Mouse (Mus musculus) hindbrain, embryonic 11.5 days (tissue): ENCODE measurements around the gene 9930111J21Rik2. TPM values are rescaled to one million over a fixed set of nuclear protein-coding genes. Genes with fewer than 3 reads are reported as not detected.

Experiments used
- polyA plus RNA-seq: library from polyadenylated mRNA; unstranded; fragments of >200 nt; fragmentation: Nextera tagmentation; extraction: Ambion mirVana; gene quantifications from 2 replicates; pipeline ENCODE4 v1.2.1, GENCODE M21; 2014

9930111J21Rik2 gene
- polyA plus RNA-seq, 1 experiment from 2014 or later, result 0.11 TPM

Other genes with a start within 250 kb of the 9930111J21Rik2 start
- gene Trim41, start 233.9 kb downstream of the 9930111J21Rik2 start, polyA plus RNA-seq, result 4.2 and 4.5 TPM in 2 replicates
- 0.56 and 0.77 TPM in 2 replicates for gene Trim7, start 225.1 kb downstream of the 9930111J21Rik2 start, polyA plus RNA-seq
- 5.8 and 7.4 TPM in 2 replicates for gene Gm12184, start 224.6 kb downstream of the 9930111J21Rik2 start, polyA plus RNA-seq
- 1.5 and 2.1 TPM in 2 replicates for gene Irgm1, start 179.6 kb downstream of the 9930111J21Rik2 start, polyA plus RNA-seq
- gene Gm5431, start 149.0 kb downstream of the 9930111J21Rik2 start, polyA plus RNA-seq, result 0.14 and 0.26 TPM in 2 replicates
- 1.8 and 2.3 TPM in 2 replicates for gene Psme2b, start 105.1 kb downstream of the 9930111J21Rik2 start, polyA plus RNA-seq
- gene Olfr56, start 72.4 kb downstream of the 9930111J21Rik2 start, polyA plus RNA-seq, result 0.14 TPM in 1 of 2 replicates, not detected in the other
- 0.17 and 0.54 TPM in 2 replicates for gene 9930111J21Rik1, start 71.8 kb downstream of the 9930111J21Rik2 start, polyA plus RNA-seq
- not detected in 2 replicates for gene Gm12185, start 59.0 kb downstream of the 9930111J21Rik2 start, polyA plus RNA-seq
- gene Tgtp1, start 57.1 kb downstream of the 9930111J21Rik2 start, polyA plus RNA-seq, result not detected in 2 replicates
- gene Tgtp2, start 13.0 kb upstream of the 9930111J21Rik2 start, polyA plus RNA-seq, result not detected in 2 replicates
- 0.20 and 0.71 TPM in 2 replicates for gene Ifi47, start 25.3 kb upstream of the 9930111J21Rik2 start, polyA plus RNA-seq
- not detected in 2 replicates for gene Olfr1396, start 63.6 kb upstream of the 9930111J21Rik2 start, polyA plus RNA-seq
- gene Olfr1395, start 91.0 kb upstream of the 9930111J21Rik2 start, polyA plus RNA-seq, result not detected in 2 replicates
- gene Olfr1394, start 103.1 kb upstream of the 9930111J21Rik2 start, polyA plus RNA-seq, result not detected in 2 replicates
- gene Btnl9, start 135.9 kb upstream of the 9930111J21Rik2 start, polyA plus RNA-seq, result 0.10 TPM in 1 of 2 replicates, not detected in the other
- 59.0 and 63.2 TPM in 2 replicates for gene Zfp62, start 152.1 kb upstream of the 9930111J21Rik2 start, polyA plus RNA-seq
- gene Mgat1, start 192.9 kb upstream of the 9930111J21Rik2 start, polyA plus RNA-seq, result 28.7 and 31.0 TPM in 2 replicates
- gene Olfr1393, start 227.1 kb upstream of the 9930111J21Rik2 start, polyA plus RNA-seq, result not detected in 2 replicates
- gene Olfr1392, start 234.0 kb upstream of the 9930111J21Rik2 start, polyA plus RNA-seq, result not detected in 2 replicates